Mouse (Mus musculus) forebrain, embryonic 12.5 days (tissue): ENCODE results near the gene Enoph1. TPM values are rescaled to one million over a fixed set of nuclear protein-coding genes. Genes with fewer than 3 reads are reported as not detected.

Experiments
- ATAC-seq: fragments of 200-750 bp; cut with Nextera tagmentation; 2 replicates; pipeline ENCODE4 v1.8.0; 2017; ENCODE audit warnings: moderate TSS enrichment; ENCODE audit not compliant: low FRiP score
- H3K27ac ChIP-seq: fragments of 300-500 bp; sonication (generic); 2 replicates; pipeline ENCODE4 v1.5.1; 2016; ENCODE audit warnings: mild to moderate bottlenecking
- H3K27me3 ChIP-seq: fragments of 300-500 bp; sonication (generic); 2 replicates; pipeline ENCODE4 v1.6.1; 2016; ENCODE audit warnings: mild to moderate bottlenecking
- H3K36me3 ChIP-seq: fragments of 300-500 bp; sonication (generic); replicated peaks from 2 replicates; pipeline ENCODE4 v1.6.1; 2016; ENCODE audit warnings: mild to moderate bottlenecking
- H3K4me1 ChIP-seq: fragments of 300-500 bp; sonication (generic); 2 replicates; pipeline ENCODE4 v1.6.1; 2016
- H3K4me2 ChIP-seq: fragments of 300-500 bp; sonication (generic); 2 replicates; pipeline ENCODE4 v1.6.1; 2016; ENCODE audit warnings: mild to moderate bottlenecking, moderate library complexity
- H3K4me3 ChIP-seq: fragments of 300-500 bp; sonication (generic); replicated peaks from 2 replicates; pipeline ENCODE4 v1.5.1; 2016; ENCODE audit warnings: mild to moderate bottlenecking
- H3K9ac ChIP-seq: fragments of 300-500 bp; sonication (generic); 2 replicates; pipeline ENCODE4 v1.6.1; 2016; ENCODE audit warnings: mild to moderate bottlenecking
- H3K9me3 ChIP-seq: fragments of 300-500 bp; sonication (generic); 2 replicates; pipeline ENCODE4 v1.6.1; 2016
- WGBS: fragments of 180-500 bp; shearing (Covaris S2); methylation state at CpG from one replicate; pipeline ENCODE4 v1.1.7; 2016; 5-methylcytosine and 5-hydroxymethylcytosine counted together
- polyA plus RNA-seq: library from polyadenylated mRNA; unstranded; fragments of >200 nt; fragmentation: Nextera tagmentation; extraction: Ambion mirVana; gene quantifications from 2 replicates; pipeline ENCODE4 v1.2.1, GENCODE M21; 2016

The Enoph1 gene
- polyA plus RNA-seq, 1 experiment from 2014 or later: 43.8 TPM

GRCm38 (mm10) chr5:100024403-100024802 lies 15.4 kb upstream of the Enoph1 start:
- Histone ChIP-seq H3K4me2 (no peak overlapping the region), H3K9me3 (no peaks in the 10 kb centered on the region), H3K27me3 (no peaks in the 10 kb centered on the region), H3K9ac (no peak overlapping the region), H3K4me3 (no peak overlapping the region), H3K27ac (no peak overlapping the region), H3K4me1 (no peaks in the 10 kb centered on the region), H3K36me3 (no peaks in the 10 kb centered on the region)
- no peak for ATAC-seq
- 82% methylated on average over 5 of the region's 5 CpGs for WGBS

- Histone ChIP-seq H3K9me3 (no peaks in the 10 kb centered on the region), H3K36me3 (no peaks in the 10 kb centered on the region), H3K27ac (no peak overlapping the region), H3K4me3 (no peak overlapping the region), H3K27me3 (no peaks in the 10 kb centered on the region), H3K4me1 (peaks cover under 1% of the 10 kb centered on the region; the same call in 1 of the 2 replicates), H3K4me2 (no peak overlapping the region), H3K9ac (no peak overlapping the region)
- WGBS: 85% methylated on average over 1 of the region's 1 CpGs
- ATAC-seq: no peak
Measured at GRCm38 (mm10) chr5:100024868-100025267, 14.9 kb upstream of the Enoph1 start.

- H3K9me3 ChIP-seq: no peaks in the 10 kb centered on the region
- H3K4me2 ChIP-seq: no peak overlapping the region
- 0 out of 2 replicates have a peak overlapping the region, but pooled peaks have one; percentile 25 for H3K9ac ChIP-seq
- peak overlapping the region; percentile 70 for H3K27ac ChIP-seq
- H3K36me3 ChIP-seq: peaks cover 35% of the 10 kb centered on the region
- WGBS: 42% methylated on average over 6 of the region's 6 CpGs
- ATAC-seq: peak; percentile 60
- H3K4me3 ChIP-seq: no peak overlapping the region
- H3K27me3 ChIP-seq: no peaks in the 10 kb centered on the region
- peaks cover 12% of the 10 kb centered on the region for H3K4me1 ChIP-seq
Measured at GRCm38 (mm10) chr5:100030069-100030468, 9.7 kb upstream of the Enoph1 start.

GRCm38 (mm10) chr5:100032107-100032506 lies 7.7 kb upstream of the Enoph1 start:
- 87% methylated on average over 2 of the region's 2 CpGs for WGBS
- H3K9ac ChIP-seq: no peak overlapping the region
- H3K36me3 ChIP-seq: peaks cover 54% of the 10 kb centered on the region
- peaks cover 27% of the 10 kb centered on the region for H3K4me1 ChIP-seq
- ATAC-seq: peak; percentile 30; the same call in 1 of the 2 replicates
- H3K4me2 ChIP-seq: no peak overlapping the region
- H3K9me3 ChIP-seq: no peaks in the 10 kb centered on the region
- H3K27me3 ChIP-seq: no peaks in the 10 kb centered on the region
- H3K4me3 ChIP-seq: no peak overlapping the region
- H3K27ac ChIP-seq: no peak overlapping the region

- Histone ChIP-seq H3K4me1 (peaks cover 32% of the 10 kb centered on the region), H3K27ac (no peak overlapping the region), H3K36me3 (peaks cover 60% of the 10 kb centered on the region), H3K4me3 (no peak overlapping the region), H3K4me2 (no peak overlapping the region), H3K9ac (no peak overlapping the region), H3K9me3 (no peaks in the 10 kb centered on the region), H3K27me3 (no peaks in the 10 kb centered on the region)
- ATAC-seq: no peak
- 78% methylated on average over 3 of the region's 3 CpGs for whole genome bisulfite sequencing
Measured at GRCm38 (mm10) chr5:100032646-100033045, 7.1 kb upstream of the Enoph1 start.

- H3K9me3 ChIP-seq: no peaks in the 10 kb centered on the region
- H3K4me3 ChIP-seq: peak overlapping the region; percentile 90
- no peak overlapping the region for H3K9ac ChIP-seq
- peak overlapping the region; percentile 84 for H3K4me2 ChIP-seq
- H3K27ac ChIP-seq: no peak overlapping the region
- H3K4me1 ChIP-seq: peaks cover 36% of the 10 kb centered on the region
- no peaks in the 10 kb centered on the region for H3K27me3 ChIP-seq
- ATAC-seq: no peak
- 58% methylated on average over 7 of the region's 7 CpGs for WGBS
- H3K36me3 ChIP-seq: peaks cover 60% of the 10 kb centered on the region
Measured at GRCm38 (mm10) chr5:100035950-100036349, 3.8 kb upstream of the Enoph1 start.

- peaks cover 44% of the 10 kb centered on the region for H3K4me1 ChIP-seq
- H3K27ac ChIP-seq: no peak overlapping the region
- peak overlapping the region; percentile 90 for H3K4me3 ChIP-seq
- ATAC-seq: no peak
- H3K9ac ChIP-seq: peak overlapping the region; percentile 99
- H3K9me3 ChIP-seq: no peaks in the 10 kb centered on the region
- no peaks in the 10 kb centered on the region for H3K27me3 ChIP-seq
- 26% methylated on average over 7 of the region's 7 CpGs for WGBS
- peaks cover 57% of the 10 kb centered on the region for H3K36me3 ChIP-seq
- peak overlapping the region; percentile 84 for H3K4me2 ChIP-seq
Measured at GRCm38 (mm10) chr5:100036681-100037080, 3.1 kb upstream of the Enoph1 start.

GRCm38 (mm10) chr5:100037965-100038713 lies 1.6 kb upstream of the Enoph1 start:
- Histone ChIP-seq H3K9ac (peak overlapping the region; percentile 99), H3K4me3 (peak overlapping the region; percentile 90), H3K27me3 (no peaks in the 10 kb centered on the region), H3K27ac (peak overlapping the region; percentile 99), H3K36me3 (peaks cover 43% of the 10 kb centered on the region), H3K4me2 (peak overlapping the region; percentile 84), H3K4me1 (peaks cover 44% of the 10 kb centered on the region), H3K9me3 (no peaks in the 10 kb centered on the region)
- WGBS: under 1% methylated on average over 38 of the region's 45 CpGs
- peak; percentile 45 for ATAC-seq

- peak; percentile 82 for ATAC-seq
- Histone ChIP-seq H3K4me3 (peak overlapping the region; percentile 90), H3K9ac (peak overlapping the region; percentile 99), H3K4me2 (peak overlapping the region; percentile 84), H3K27me3 (no peaks in the 10 kb centered on the region), H3K36me3 (peaks cover 36% of the 10 kb centered on the region), H3K9me3 (no peaks in the 10 kb centered on the region), H3K27ac (peak overlapping the region; percentile 99), H3K4me1 (peaks cover 43% of the 10 kb centered on the region)
- WGBS: under 1% methylated on average over 107 of the region's 113 CpGs
Measured at GRCm38 (mm10) chr5:100038714-100039601, 827 bp upstream of the Enoph1 start.

- Histone ChIP-seq H3K36me3 (peaks cover 24% of the 10 kb centered on the region), H3K9ac (peak overlapping the region; percentile 99), H3K4me2 (peak overlapping the region; percentile 84), H3K4me3 (peak overlapping the region; percentile 90), H3K27ac (peak overlapping the region; percentile 99), H3K4me1 (peaks cover 43% of the 10 kb centered on the region), H3K27me3 (no peaks in the 10 kb centered on the region), H3K9me3 (no peaks in the 10 kb centered on the region)
- WGBS: 1% methylated on average over 19 of the region's 19 CpGs
- ATAC-seq: no peak
Measured at GRCm38 (mm10) chr5:100040281-100040784, 548 bp downstream of the Enoph1 start.

- no peak for ATAC-seq
- H3K36me3 ChIP-seq: peaks cover 14% of the 10 kb centered on the region
- H3K4me2 ChIP-seq: peak overlapping the region; percentile 84
- H3K9me3 ChIP-seq: no peaks in the 10 kb centered on the region
- no peaks in the 10 kb centered on the region for H3K27me3 ChIP-seq
- H3K9ac ChIP-seq: no peak overlapping the region
- peaks cover 40% of the 10 kb centered on the region for H3K4me1 ChIP-seq
- H3K27ac ChIP-seq: no peak overlapping the region
- WGBS: 57% methylated on average over 4 of the region's 4 CpGs
- no peak overlapping the region for H3K4me3 ChIP-seq
Measured at GRCm38 (mm10) chr5:100041272-100041671, 1.5 kb downstream of the Enoph1 start.

- H3K27ac ChIP-seq: no peak overlapping the region
- H3K4me1 ChIP-seq: peaks cover 40% of the 10 kb centered on the region
- no peak overlapping the region for H3K9ac ChIP-seq
- WGBS: 87% methylated on average over 8 of the region's 8 CpGs
- H3K4me2 ChIP-seq: no peak overlapping the region
- H3K9me3 ChIP-seq: no peaks in the 10 kb centered on the region
- ATAC-seq: no peak
- H3K36me3 ChIP-seq: 0 out of 2 replicates have a peak, but pooled peaks cover 2% of the 10 kb centered on the region
- no peak overlapping the region for H3K4me3 ChIP-seq
- no peaks in the 10 kb centered on the region for H3K27me3 ChIP-seq
Measured at GRCm38 (mm10) chr5:100042467-100042866, 2.7 kb downstream of the Enoph1 start.
